18 mouse cellular contexts compared by ENCODE assay signal in genomic region chr19:30691258-30691657, GRCm38 (mm10).
"Had no signal": no experiment of that assay in that cellular context is flagged by ENCODE, and none has a peak within 500 bp of the region (broad histone marks: within the 10 kb centered on the region; RNA-seq: fewer than 3 reads in every experiment).

No protein-coding gene starts in this region.

- H3K4me3 ChIP-seq: liver, embryonic 15.5 days; lung, embryonic 15.5 days; megakaryocyte, embryonic 14.5 days; midbrain, embryonic 12.5 days; neural tube, embryonic 12.5 days; stomach, embryonic 15.5 days had no signal

- ATAC-seq: liver, postnatal 0 days; lung, postnatal 0 days; midbrain, embryonic 16.5 days had no signal

- H3K27ac ChIP-seq: liver, embryonic 15.5 days; lung, embryonic 15.5 days; macrophage; midbrain, embryonic 12.5 days; neural tube, embryonic 12.5 days; stomach, embryonic 15.5 days had no signal

- H3K9me3 ChIP-seq: liver, embryonic 15.5 days; lung, embryonic 15.5 days; megakaryocyte, embryonic 14.5 days; midbrain, embryonic 12.5 days; neural tube, embryonic 12.5 days; stomach, embryonic 15.5 days had no signal

- H3K27me3 ChIP-seq: liver, embryonic 15.5 days; lung, embryonic 15.5 days; megakaryocyte, embryonic 14.5 days; midbrain, embryonic 12.5 days; neural tube, embryonic 12.5 days; stomach, embryonic 15.5 days had no signal

- H3K9ac ChIP-seq: liver, embryonic 15.5 days; liver, postnatal 0 days; lung, embryonic 15.5 days; midbrain, embryonic 12.5 days; neural tube, embryonic 12.5 days; stomach, embryonic 15.5 days had no signal

- H3K36me3 ChIP-seq: liver, embryonic 15.5 days; lung, embryonic 15.5 days; midbrain, embryonic 12.5 days; neural tube, embryonic 12.5 days; stomach, embryonic 15.5 days had no signal

- H3K4me2 ChIP-seq: liver, embryonic 15.5 days; lung, embryonic 15.5 days; midbrain, embryonic 12.5 days; neural tube, embryonic 12.5 days; stomach, embryonic 15.5 days had no signal

- DNase-seq: liver, postnatal 0 days; lung, adult 2 months; lung, postnatal 14 days; lung, postnatal 36 days; midbrain, embryonic 14.5 days; right cerebral cortex, postnatal 14 days; thymus, adult 18-20 months; thymus, postnatal 14 days; thymus, postnatal 36 days had no signal

- H3K4me1 ChIP-seq: liver, embryonic 15.5 days; lung, embryonic 15.5 days; megakaryocyte, embryonic 14.5 days; midbrain, embryonic 12.5 days; neural tube, embryonic 12.5 days; stomach, embryonic 15.5 days had no signal
